Mouse (Mus musculus): Measurements from ENCODE around the gene Pigt.

Pigt gene

GRCm38 (mm10) chr2:164496847-164497690, at the start of gene Pigt:
Gene Pigt (plus strand): TSS chr2:164497520.
- peak; percentile 88 for DNase-seq (ENCODE audit: low spot score)

- DNase-seq (ENCODE audit: low spot score) = no peak
Measured at GRCm38 (mm10) chr2:164448140-164448539, 49.2 kb upstream of the Pigt start.

GRCm38 (mm10) chr2:164448921-164449320, 48.4 kb upstream of the Pigt start:
- DNase-seq (ENCODE audit: low spot score) = no peak

GRCm38 (mm10) chr2:164449341-164450042, 47.8 kb upstream of the Pigt start:
- no peak for DNase-seq (ENCODE audit: low spot score)

- no peak for DNase-seq (ENCODE audit: low spot score)
Measured at GRCm38 (mm10) chr2:164452000-164452676, 45.2 kb upstream of the Pigt start.

- DNase-seq (ENCODE audit: low spot score) = no peak
Measured at GRCm38 (mm10) chr2:164453047-164453757, 44.1 kb upstream of the Pigt start.

- DNase-seq (ENCODE audit: low spot score) = no peak
Measured at GRCm38 (mm10) chr2:164453887-164454500, 43.3 kb upstream of the Pigt start.

- peak; percentile 75 for DNase-seq (ENCODE audit: low spot score)
Measured at GRCm38 (mm10) chr2:164454846-164455245, 42.5 kb upstream of the Pigt start.

- DNase-seq (ENCODE audit: low spot score) = peak; percentile 69
Measured at GRCm38 (mm10) chr2:164455421-164456190, 41.7 kb upstream of the Pigt start.

GRCm38 (mm10) chr2:164456413-164456812, 40.9 kb upstream of the Pigt start:
- DNase-seq (ENCODE audit: low spot score) = no peak

GRCm38 (mm10) chr2:164456864-164457300, 40.4 kb upstream of the Pigt start, which contains the start of gene Sys1:
Gene Sys1 (plus strand): TSS chr2:164456964.
- no peak for DNase-seq (ENCODE audit: low spot score)

GRCm38 (mm10) chr2:164457942-164458341, 39.4 kb upstream of the Pigt start:
- DNase-seq (ENCODE audit: low spot score) = no peak

- DNase-seq (ENCODE audit: low spot score) = no peak
Measured at GRCm38 (mm10) chr2:164458535-164458934, 38.8 kb upstream of the Pigt start.

- DNase-seq (ENCODE audit: low spot score) = peak; percentile 92
Measured at GRCm38 (mm10) chr2:164460745-164461551, 36.4 kb upstream of the Pigt start, which contains the start of gene Gm20458. Gene Gm20458 (plus strand): TSS chr2:164460967.

- DNase-seq (ENCODE audit: low spot score) = no peak
Measured at GRCm38 (mm10) chr2:164465161-164465560, 32.2 kb upstream of the Pigt start.

GRCm38 (mm10) chr2:164466787-164467186, 30.5 kb upstream of the Pigt start:
- no peak for DNase-seq (ENCODE audit: low spot score)

- peak; percentile 63 for DNase-seq (ENCODE audit: low spot score)
Measured at GRCm38 (mm10) chr2:164470254-164470653, 27.1 kb upstream of the Pigt start.

- no peak for DNase-seq (ENCODE audit: low spot score)
Measured at GRCm38 (mm10) chr2:164473624-164474023, 23.7 kb upstream of the Pigt start, which contains the start of gene Trp53tg5. Gene Trp53tg5 (minus strand): TSS chr2:164473724.

- peak; percentile 71 for DNase-seq (ENCODE audit: low spot score)
Measured at GRCm38 (mm10) chr2:164485681-164486257, 11.6 kb upstream of the Pigt start, which contains the start of gene Dbndd2. Gene Dbndd2 (plus strand): TSS chr2:164486106.
